Mouse (Mus musculus) mouse trophoblast stem cell (cell line): ENCODE results near the gene Cwc27.

Experiments
- in situ Hi-C, 2 experiments: fragments of 300-500 bp; cut with MseI, MboI; formaldehyde crosslinking; loops; 2 replicates in 1 of 2; 3 replicates in 1 of 2; pipeline ENCODE4 v1.15.1; 2025

The Cwc27 gene

GRCm38 (mm10) chr13:104615999-104616810 is 200.7 kb downstream of the Cwc27 start:
- in situ Hi-C loops: no loop called here

GRCm38 (mm10) chr13:104615111-104615510 is 201.8 kb downstream of the Cwc27 start:
- in situ Hi-C loops: no loop called here

- in situ Hi-C loops: no loop called here
These were observed 205.6 kb downstream of the Cwc27 start for GRCm38 (mm10) chr13:104611296-104611695.

- in situ Hi-C loops: no loop called here
These were observed 206.5 kb downstream of the Cwc27 start for GRCm38 (mm10) chr13:104610210-104611111.

- in situ Hi-C loops: no loop called here
These were observed 208.4 kb downstream of the Cwc27 start for GRCm38 (mm10) chr13:104608516-104608915.

GRCm38 (mm10) chr13:104606786-104607580 is 210.0 kb downstream of the Cwc27 start:
- in situ Hi-C loops: no loop called here

GRCm38 (mm10) chr13:104605111-104605510 is 211.8 kb downstream of the Cwc27 start:
- in situ Hi-C loops: no loop called here

- in situ Hi-C loops: no loop called here
These were observed 214.7 kb downstream of the Cwc27 start for GRCm38 (mm10) chr13:104602197-104602596.

- in situ Hi-C loops: no loop called here
These were observed 215.2 kb downstream of the Cwc27 start for GRCm38 (mm10) chr13:104601783-104602182.

- in situ Hi-C loops: no loop called here
These were observed 220.7 kb downstream of the Cwc27 start for GRCm38 (mm10) chr13:104596199-104596598.

GRCm38 (mm10) chr13:104594820-104595351 is 222.1 kb downstream of the Cwc27 start:
- in situ Hi-C loops: no loop called here

- in situ Hi-C loops: no loop called here
These were observed 226.0 kb downstream of the Cwc27 start for GRCm38 (mm10) chr13:104590931-104591330.

GRCm38 (mm10) chr13:104590097-104590607 is 226.8 kb downstream of the Cwc27 start:
- in situ Hi-C loops: no loop called here

GRCm38 (mm10) chr13:104588383-104588782 is 228.6 kb downstream of the Cwc27 start:
- in situ Hi-C loops: no loop called here
